ENCODE assay signal across 10 mouse cellular contexts in genomic region chr4:114467371-114468094, GRCm38 (mm10).
DNase-seq lines count a peak whose midpoint lies in the region; ATAC-seq and TF ChIP-seq lines count a peak whose summit lies in the region.
"Had no signal": no experiment of that assay in that cellular context is flagged by ENCODE, and none has a peak within 500 bp of the region (broad histone marks: within the 10 kb centered on the region; RNA-seq: fewer than 3 reads in every experiment).

No protein-coding gene starts in this region.

- no peak overlapping the region for H3K4me3 ChIP-seq in heart, postnatal 0 days (ENCODE audit: low read depth, low read length)
- no peak overlapping the region for H3K4me3 ChIP-seq in liver, embryonic 12.5 days
- H3K4me3 ChIP-seq: embryonic facial prominence, embryonic 15.5 days; neural tube, embryonic 12.5 days had no signal

- TF ChIP-seq EP300 in heart, postnatal 0 days (IDR thresholded peaks at IDR 0.05; ENCODE audit: low read depth) = no peak

- H3K4me2 ChIP-seq in heart, postnatal 0 days (ENCODE audit: low read depth, low read length) = no peak overlapping the region
- H3K4me2 ChIP-seq in liver, embryonic 12.5 days = no peak overlapping the region
- H3K4me2 ChIP-seq: embryonic facial prominence, embryonic 15.5 days; neural tube, embryonic 12.5 days had no signal

- DNase-seq in heart, postnatal 0 days (ENCODE audit: low spot score) = no peak
- no peak for DNase-seq in heart, adult 18-20 months
- peak; percentile 54 for DNase-seq in adipocyte (ENCODE audit: low spot score)
- DNase-seq in adrenal gland, postnatal 25 days = peak; percentile 35
- DNase-seq in kidney, postnatal 25 days = peak; percentile 67 to 73

- H3K27me3 ChIP-seq in heart, postnatal 0 days (ENCODE audit: control insufficient read depth, insufficient read depth, low read length) = no peaks in the 10 kb centered on the region
- H3K27me3 ChIP-seq in liver, embryonic 12.5 days (replicated peaks) = no peaks in the 10 kb centered on the region
- H3K27me3 ChIP-seq: neural tube, embryonic 12.5 days; Patski had no signal

- H3K4me1 ChIP-seq in heart, postnatal 0 days (ENCODE audit: control insufficient read depth, insufficient read depth) = peaks cover 49% of the 10 kb centered on the region
- H3K4me1 ChIP-seq in liver, embryonic 12.5 days = peaks cover 8% of the 10 kb centered on the region; the same call in 1 of the 2 replicates
- H3K4me1 ChIP-seq: neural tube, embryonic 12.5 days had no signal

- H3K9me3 ChIP-seq in heart, postnatal 0 days (replicated peaks; ENCODE audit: control insufficient read depth, low read length) = no peaks in the 10 kb centered on the region
- no peaks in the 10 kb centered on the region for H3K9me3 ChIP-seq in liver, embryonic 12.5 days (replicated peaks)
- H3K9me3 ChIP-seq: embryonic facial prominence, embryonic 15.5 days; neural tube, embryonic 12.5 days had no signal

- WGBS in heart, postnatal 0 days = 25% methylated on average over 6 of the region's 6 CpGs
- WGBS in liver, embryonic 12.5 days (ENCODE audit: insufficient replicate concordance) = 10% methylated on average over 6 of the region's 6 CpGs

- ATAC-seq in heart, postnatal 0 days (ENCODE audit: insufficient read depth, low read depth) = no peak
- ATAC-seq in liver, embryonic 12.5 days = no peak
- no peak for ATAC-seq in activated CD4-positive, CD25-positive, alpha-beta regulatory T cell, adult 4 months
- ATAC-seq: Patski had no signal

- no peak for TF ChIP-seq CTCF in heart, postnatal 0 days (IDR thresholded peaks at IDR 0.05; ENCODE audit: low read depth)

- no peak overlapping the region for H3K9ac ChIP-seq in heart, postnatal 0 days (replicated peaks; ENCODE audit: low read depth, low read length)
- no peak overlapping the region for H3K9ac ChIP-seq in liver, embryonic 12.5 days
- H3K9ac ChIP-seq: embryonic facial prominence, embryonic 15.5 days; neural tube, embryonic 12.5 days had no signal

- H3K36me3 ChIP-seq in heart, postnatal 0 days (replicated peaks; ENCODE audit: control insufficient read depth, insufficient read depth, low read length) = no peaks in the 10 kb centered on the region
- no peaks in the 10 kb centered on the region for H3K36me3 ChIP-seq in liver, embryonic 12.5 days
- H3K36me3 ChIP-seq: embryonic facial prominence, embryonic 15.5 days; neural tube, embryonic 12.5 days had no signal

- peak overlapping the region; percentile 63 for H3K27ac ChIP-seq in heart, postnatal 0 days (ENCODE audit: low read depth)
- H3K27ac ChIP-seq in liver, embryonic 12.5 days = no peak overlapping the region
- H3K27ac ChIP-seq: embryonic facial prominence, embryonic 15.5 days; neural tube, embryonic 12.5 days had no signal

Comparison
In these comparisons a context has a peak if more than half of its experiments do, and no peak if none do; other contexts are left out.
1. DNase-seq: peak in adipocyte (single experiment), adrenal gland, postnatal 25 days (single experiment) and kidney, postnatal 25 days (2 of 2); none in heart, postnatal 0 days (single experiment) and heart, adult 18-20 months (0 of 2).